Mouse (Mus musculus): ENCODE results near the gene Sema4c. TPM values are rescaled to one million over a fixed set of nuclear protein-coding genes. Genes with fewer than 3 reads are reported as not detected.

Sema4c gene
- polyA plus RNA-seq, 1 experiment: 14.6 TPM

- no peaks in the 10 kb centered on the region for H3K36me3 ChIP-seq (ENCODE audit: control insufficient read depth, insufficient read depth, low read length)
- H3K4me3 ChIP-seq (ENCODE audit: control insufficient read depth, low read depth, low read length): no peak overlapping the region
- TF ChIP-seq POLR2A (IDR thresholded peaks at IDR 0.05; ENCODE audit: control insufficient read depth, low read depth, low read length): no peak
- TF ChIP-seq CTCF (IDR thresholded peaks at IDR 0.05; ENCODE audit: control insufficient read depth, insufficient read depth, insufficient replicate concordance, low read depth, low read length): no peak
- H3K27ac ChIP-seq (ENCODE audit: control insufficient read depth, insufficient read depth, low read depth, low read length): no peak overlapping the region
- H3K27me3 ChIP-seq (ENCODE audit: control insufficient read depth, insufficient read depth, low read length): no peaks in the 10 kb centered on the region
- peaks cover 2% of the 10 kb centered on the region; the same call in 1 of the 2 replicates for H3K4me1 ChIP-seq (ENCODE audit: control insufficient read depth, insufficient read depth, low read length)
Measured at GRCm38 (mm10) chr1:36533546-36533945, 24.6 kb downstream of the Sema4c start.

- TF ChIP-seq CTCF (IDR thresholded peaks at IDR 0.05; ENCODE audit: control insufficient read depth, insufficient read depth, insufficient replicate concordance, low read depth, low read length) (no peak), POLR2A (IDR thresholded peaks at IDR 0.05; ENCODE audit: control insufficient read depth, low read depth, low read length) (no peak)
- no peak overlapping the region for H3K27ac ChIP-seq (ENCODE audit: control insufficient read depth, insufficient read depth, low read depth, low read length)
- H3K27me3 ChIP-seq (ENCODE audit: control insufficient read depth, insufficient read depth, low read length): no peaks in the 10 kb centered on the region
- no peaks in the 10 kb centered on the region for H3K36me3 ChIP-seq (ENCODE audit: control insufficient read depth, insufficient read depth, low read length)
- H3K4me1 ChIP-seq (ENCODE audit: control insufficient read depth, insufficient read depth, low read length): peaks cover 2% of the 10 kb centered on the region; the same call in 1 of the 2 replicates
- H3K4me3 ChIP-seq (ENCODE audit: control insufficient read depth, low read depth, low read length): no peak overlapping the region
Measured at GRCm38 (mm10) chr1:36531461-36531860, 26.7 kb downstream of the Sema4c start.

GRCm38 (mm10) chr1:36530962-36531361 lies 27.2 kb downstream of the Sema4c start:
- Histone ChIP-seq H3K27me3 (ENCODE audit: control insufficient read depth, insufficient read depth, low read length) (no peaks in the 10 kb centered on the region), H3K36me3 (ENCODE audit: control insufficient read depth, insufficient read depth, low read length) (no peaks in the 10 kb centered on the region), H3K27ac (ENCODE audit: control insufficient read depth, insufficient read depth, low read depth, low read length) (no peak overlapping the region), H3K4me3 (ENCODE audit: control insufficient read depth, low read depth, low read length) (no peak overlapping the region), H3K4me1 (ENCODE audit: control insufficient read depth, insufficient read depth, low read length) (peaks cover 2% of the 10 kb centered on the region; the same call in 1 of the 2 replicates)
- TF ChIP-seq POLR2A (IDR thresholded peaks at IDR 0.05; ENCODE audit: control insufficient read depth, low read depth, low read length) (no peak), CTCF (IDR thresholded peaks at IDR 0.05; ENCODE audit: control insufficient read depth, insufficient read depth, insufficient replicate concordance, low read depth, low read length) (no peak)

- Histone ChIP-seq H3K4me1 (ENCODE audit: control insufficient read depth, insufficient read depth, low read length) (peaks cover 2% of the 10 kb centered on the region; the same call in 1 of the 2 replicates), H3K4me3 (ENCODE audit: control insufficient read depth, low read depth, low read length) (no peak overlapping the region), H3K27ac (ENCODE audit: control insufficient read depth, insufficient read depth, low read depth, low read length) (no peak overlapping the region), H3K36me3 (ENCODE audit: control insufficient read depth, insufficient read depth, low read length) (no peaks in the 10 kb centered on the region), H3K27me3 (ENCODE audit: control insufficient read depth, insufficient read depth, low read length) (no peaks in the 10 kb centered on the region)
- TF ChIP-seq POLR2A (IDR thresholded peaks at IDR 0.05; ENCODE audit: control insufficient read depth, low read depth, low read length) (no peak), CTCF (IDR thresholded peaks at IDR 0.05; ENCODE audit: control insufficient read depth, insufficient read depth, insufficient replicate concordance, low read depth, low read length) (no peak)
Measured at GRCm38 (mm10) chr1:36530485-36530884, 27.7 kb downstream of the Sema4c start.

- Histone ChIP-seq H3K4me3 (ENCODE audit: control insufficient read depth, low read depth, low read length) (no peak overlapping the region), H3K27me3 (ENCODE audit: control insufficient read depth, insufficient read depth, low read length) (no peaks in the 10 kb centered on the region), H3K27ac (ENCODE audit: control insufficient read depth, insufficient read depth, low read depth, low read length) (no peak overlapping the region), H3K4me1 (ENCODE audit: control insufficient read depth, insufficient read depth, low read length) (peaks cover 2% of the 10 kb centered on the region; the same call in 1 of the 2 replicates), H3K36me3 (ENCODE audit: control insufficient read depth, insufficient read depth, low read length) (peaks cover 2% of the 10 kb centered on the region; the same call in 1 of the 2 replicates)
- TF ChIP-seq POLR2A (IDR thresholded peaks at IDR 0.05; ENCODE audit: control insufficient read depth, low read depth, low read length) (no peak), CTCF (IDR thresholded peaks at IDR 0.05; ENCODE audit: control insufficient read depth, insufficient read depth, insufficient replicate concordance, low read depth, low read length) (no peak)
Measured at GRCm38 (mm10) chr1:36529875-36530274, 28.3 kb downstream of the Sema4c start.

- H3K36me3 ChIP-seq (ENCODE audit: control insufficient read depth, insufficient read depth, low read length): peaks cover 2% of the 10 kb centered on the region; the same call in 1 of the 2 replicates
- H3K4me3 ChIP-seq (ENCODE audit: control insufficient read depth, low read depth, low read length): no peak overlapping the region
- no peaks in the 10 kb centered on the region for H3K27me3 ChIP-seq (ENCODE audit: control insufficient read depth, insufficient read depth, low read length)
- TF ChIP-seq CTCF (IDR thresholded peaks at IDR 0.05; ENCODE audit: control insufficient read depth, insufficient read depth, insufficient replicate concordance, low read depth, low read length): no peak
- no peak for TF ChIP-seq POLR2A (IDR thresholded peaks at IDR 0.05; ENCODE audit: control insufficient read depth, low read depth, low read length)
- peaks cover 2% of the 10 kb centered on the region; the same call in 1 of the 2 replicates for H3K4me1 ChIP-seq (ENCODE audit: control insufficient read depth, insufficient read depth, low read length)
- H3K27ac ChIP-seq (ENCODE audit: control insufficient read depth, insufficient read depth, low read depth, low read length): no peak overlapping the region
Measured at GRCm38 (mm10) chr1:36529274-36529673, 28.9 kb downstream of the Sema4c start.

GRCm38 (mm10) chr1:36528351-36528750 lies 29.8 kb downstream of the Sema4c start:
- Histone ChIP-seq H3K36me3 (ENCODE audit: control insufficient read depth, insufficient read depth, low read length) (peaks cover 2% of the 10 kb centered on the region; the same call in 1 of the 2 replicates), H3K4me1 (ENCODE audit: control insufficient read depth, insufficient read depth, low read length) (peaks cover 2% of the 10 kb centered on the region; the same call in 1 of the 2 replicates), H3K4me3 (ENCODE audit: control insufficient read depth, low read depth, low read length) (no peak overlapping the region), H3K27ac (ENCODE audit: control insufficient read depth, insufficient read depth, low read depth, low read length) (no peak overlapping the region), H3K27me3 (ENCODE audit: control insufficient read depth, insufficient read depth, low read length) (no peaks in the 10 kb centered on the region)
- TF ChIP-seq POLR2A (IDR thresholded peaks at IDR 0.05; ENCODE audit: control insufficient read depth, low read depth, low read length) (no peak), CTCF (IDR thresholded peaks at IDR 0.05; ENCODE audit: control insufficient read depth, insufficient read depth, insufficient replicate concordance, low read depth, low read length) (no peak)

Data from testis, adult 2 months (tissue).